Mouse (Mus musculus) megakaryocyte-erythroid progenitor cell, adult 5-6 weeks (primary cell): Measurements from ENCODE around the gene Eps8. TPM values are rescaled to one million over a fixed set of nuclear protein-coding genes. Genes with fewer than 3 reads are reported as not detected.

Experiments
- ATAC-seq: replicated peaks from 2 replicates; pipeline ENCODE4 v1.8.0; 2016; ENCODE audit warnings: mild to moderate bottlenecking, inconsistent platforms; ENCODE audit not compliant: severe bottlenecking, poor library complexity, low FRiP score, low TSS enrichment
- total RNA-seq, 2 experiments: library from RNA; stranded (forward) in 1 of 2; stranded (reverse) in 1 of 2; fragments of 200-1000, 215-1000 nt in 1 of 2; fragments of >200 nt in 1 of 2; fragmentation: Nextera tagmentation in 1 of 2; gene quantifications; 2 replicates each; pipeline ENCODE4 v1.2.3; 2014 to 2017

The Eps8 gene
- total RNA-seq, 2 experiments from 2014 or later, result 0.92 TPM; not detected in 1

- ATAC-seq, result 0 out of 2 replicates have a peak, but pooled peaks have one; percentile 26
Measured at GRCm38 (mm10) chr6:137630387-137630786, 24.3 kb downstream of the Eps8 start.

DNA sequence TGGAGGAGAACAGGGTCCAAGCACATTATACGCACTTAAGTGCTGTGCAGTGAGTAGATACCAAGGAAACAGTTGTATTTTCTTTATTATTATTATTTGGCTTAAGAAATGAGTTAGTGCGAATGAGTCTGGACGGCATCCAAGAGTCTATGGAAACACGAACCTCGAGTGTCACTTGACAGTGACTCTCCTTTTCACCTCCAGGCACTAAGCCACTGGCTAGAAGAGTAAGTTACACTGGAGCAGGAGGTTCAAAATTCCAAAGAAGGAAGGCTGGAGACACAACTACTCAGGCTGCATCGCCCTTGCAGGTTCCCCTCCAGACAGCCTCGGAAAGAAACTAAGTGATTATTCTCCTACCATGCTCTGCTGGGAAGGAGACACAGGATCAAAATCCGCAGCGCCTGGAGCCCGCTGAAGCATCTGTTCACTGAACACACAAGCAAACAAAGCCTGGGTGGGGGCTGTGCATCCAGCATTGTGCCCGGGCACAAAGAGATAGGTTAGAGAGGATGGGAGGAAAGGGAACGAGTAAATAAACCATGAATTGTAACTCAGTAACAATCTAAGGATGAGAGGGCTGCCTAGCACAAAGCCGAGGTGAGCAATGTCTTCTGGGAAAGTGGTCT, 25.0 kb downstream of the Eps8 start:
- ATAC-seq, result no peak

DNA sequence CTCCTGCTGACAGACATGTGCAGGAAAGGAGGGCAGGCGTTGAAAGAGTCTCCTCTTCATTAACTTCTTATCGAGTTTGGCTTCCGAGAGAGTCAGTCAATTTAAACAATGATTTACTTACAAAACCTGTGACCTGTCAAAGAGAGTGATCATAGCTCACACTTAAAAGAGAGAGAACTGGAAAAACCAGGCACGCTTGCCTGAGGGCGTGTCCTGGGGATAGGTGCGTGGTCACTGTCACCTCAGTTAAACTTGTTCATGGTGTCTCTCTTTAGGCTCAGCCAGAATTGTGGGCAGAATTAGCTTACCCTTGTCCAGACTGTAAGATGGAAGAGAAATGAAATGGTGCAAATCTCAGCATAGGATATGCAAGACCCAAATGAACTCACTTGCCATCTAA, 26.0 kb downstream of the Eps8 start:
- ATAC-seq, result no peak

GRCm38 (mm10) chr6:137621021-137621420, 33.7 kb downstream of the Eps8 start:
- ATAC-seq, result no peak

DNA sequence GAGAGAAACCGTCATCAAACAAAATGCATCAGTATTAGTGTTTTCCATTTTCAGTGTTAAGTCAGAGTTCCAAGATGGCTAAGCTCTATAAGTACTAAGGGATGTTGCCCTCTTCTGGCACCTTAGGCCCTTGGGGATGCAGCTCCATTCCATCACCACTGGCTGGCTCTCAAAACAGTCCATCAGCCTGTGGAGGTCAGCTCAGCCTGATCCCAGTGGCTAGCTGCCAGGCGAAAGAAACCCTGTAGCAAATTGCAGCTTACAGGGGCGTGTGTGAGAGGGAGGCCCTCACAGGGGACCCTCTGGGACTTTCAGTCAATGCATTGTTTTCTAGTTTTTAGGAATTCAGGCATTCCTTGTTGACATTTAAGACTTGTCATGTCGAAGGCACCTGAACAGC, 40.8 kb downstream of the Eps8 start:
- no peak for ATAC-seq

DNA sequence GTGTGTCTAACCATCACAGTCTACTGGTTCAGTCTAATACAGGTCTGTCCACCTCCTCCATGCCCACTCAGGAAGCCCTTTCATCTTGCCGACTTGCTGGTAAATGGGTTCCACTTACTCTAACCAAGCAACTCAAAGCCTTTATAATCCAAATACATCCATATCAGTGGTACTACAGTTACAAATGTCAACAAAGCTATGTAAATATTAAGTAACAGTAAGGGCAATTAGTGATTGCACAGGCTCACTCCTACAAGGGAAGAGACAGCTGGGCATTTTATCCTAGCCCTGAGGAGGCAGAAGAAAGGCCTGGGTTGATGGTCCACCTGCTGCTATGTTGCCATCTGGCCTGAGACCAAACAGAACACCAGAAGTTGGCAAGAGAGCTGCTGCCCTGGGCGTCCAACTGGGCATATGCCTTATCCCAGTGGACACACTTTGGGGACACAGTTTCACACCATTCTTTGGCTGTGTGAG, 42.6 kb downstream of the Eps8 start:
- ATAC-seq, result no peak

DNA sequence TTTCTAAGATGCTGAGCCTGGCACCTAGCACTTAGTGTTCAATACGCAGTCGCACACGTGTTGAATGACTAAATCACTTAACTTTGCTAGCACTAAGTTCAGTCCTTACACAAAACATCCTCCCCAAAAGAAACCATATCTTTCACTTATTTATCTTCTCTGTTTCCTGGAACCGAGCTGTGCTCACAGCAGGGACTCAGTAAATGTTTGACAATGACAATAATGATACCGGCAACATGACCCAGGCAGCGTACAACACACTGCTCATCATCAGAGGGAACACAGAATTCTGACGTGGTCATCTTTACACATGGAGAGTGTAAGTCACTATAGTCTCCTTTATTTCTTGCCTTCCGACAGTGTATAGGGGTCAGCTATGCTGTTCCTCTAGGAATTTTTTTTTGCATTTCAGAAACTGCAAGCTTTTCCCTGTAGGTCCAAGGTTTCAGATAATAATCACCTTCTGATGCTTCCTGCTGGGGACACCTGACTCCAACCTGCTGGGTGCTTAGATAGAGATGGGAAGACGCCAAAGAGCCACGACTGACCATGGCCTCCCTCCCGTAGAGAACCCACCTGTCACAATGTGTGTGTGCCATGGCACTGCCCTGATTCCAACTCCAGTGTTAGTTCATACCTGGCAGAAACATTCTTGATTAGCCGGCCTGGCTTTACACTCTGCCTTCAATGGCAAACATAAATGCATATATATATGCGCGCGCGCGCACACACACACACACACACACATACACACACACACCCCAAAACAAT, 46.3 kb downstream of the Eps8 start:
- ATAC-seq, result no peak

- no peak for ATAC-seq
Measured at GRCm38 (mm10) chr6:137606541-137606940, 48.1 kb downstream of the Eps8 start.

- ATAC-seq, result no peak
Measured at GRCm38 (mm10) chr6:137604417-137605248, 50.0 kb downstream of the Eps8 start.

DNA sequence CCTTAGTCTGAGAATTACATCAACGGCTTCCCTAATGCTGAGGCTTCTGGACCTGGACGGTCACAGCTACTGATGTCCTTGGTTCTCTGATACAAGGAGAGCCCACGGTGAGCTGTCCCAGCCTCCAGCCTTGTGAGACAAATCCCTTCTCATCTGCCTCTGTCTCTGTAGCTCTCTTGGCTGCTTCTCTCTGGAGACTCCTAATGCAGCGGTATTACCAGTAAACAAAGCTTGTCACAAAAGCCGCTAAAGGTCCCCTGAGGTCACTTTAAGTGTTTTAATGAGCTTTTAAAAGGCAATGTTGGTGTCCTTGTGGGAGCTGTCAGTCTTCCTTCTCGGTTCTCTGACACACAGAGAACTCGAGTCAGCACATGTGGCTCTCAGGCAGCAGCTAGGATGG, 56.4 kb downstream of the Eps8 start:
- no peak for ATAC-seq

GRCm38 (mm10) chr6:137597442-137598058, 57.1 kb downstream of the Eps8 start:
- peak; percentile 72 for ATAC-seq

DNA sequence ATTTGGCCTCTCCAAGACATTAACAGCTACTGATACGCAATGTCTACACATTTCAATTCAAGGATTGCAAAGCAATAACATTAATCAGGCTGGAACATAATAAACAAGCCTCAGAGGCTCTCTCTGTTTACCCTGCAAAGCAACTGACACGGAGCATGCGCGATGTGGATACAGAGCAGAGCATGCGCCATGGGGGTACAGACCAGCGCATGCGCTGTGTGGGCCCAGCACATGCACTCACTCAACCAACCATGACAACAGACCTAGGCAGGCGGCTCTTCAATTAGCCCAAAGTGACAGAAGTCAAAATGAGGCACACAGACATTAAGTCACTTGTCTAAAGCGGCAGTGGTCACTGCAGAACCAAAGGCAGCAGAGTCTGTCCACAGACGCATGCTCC, 62.1 kb downstream of the Eps8 start:
- ATAC-seq, result no peak

GRCm38 (mm10) chr6:137589245-137589618, 65.4 kb downstream of the Eps8 start:
- ATAC-seq, result no peak

DNA sequence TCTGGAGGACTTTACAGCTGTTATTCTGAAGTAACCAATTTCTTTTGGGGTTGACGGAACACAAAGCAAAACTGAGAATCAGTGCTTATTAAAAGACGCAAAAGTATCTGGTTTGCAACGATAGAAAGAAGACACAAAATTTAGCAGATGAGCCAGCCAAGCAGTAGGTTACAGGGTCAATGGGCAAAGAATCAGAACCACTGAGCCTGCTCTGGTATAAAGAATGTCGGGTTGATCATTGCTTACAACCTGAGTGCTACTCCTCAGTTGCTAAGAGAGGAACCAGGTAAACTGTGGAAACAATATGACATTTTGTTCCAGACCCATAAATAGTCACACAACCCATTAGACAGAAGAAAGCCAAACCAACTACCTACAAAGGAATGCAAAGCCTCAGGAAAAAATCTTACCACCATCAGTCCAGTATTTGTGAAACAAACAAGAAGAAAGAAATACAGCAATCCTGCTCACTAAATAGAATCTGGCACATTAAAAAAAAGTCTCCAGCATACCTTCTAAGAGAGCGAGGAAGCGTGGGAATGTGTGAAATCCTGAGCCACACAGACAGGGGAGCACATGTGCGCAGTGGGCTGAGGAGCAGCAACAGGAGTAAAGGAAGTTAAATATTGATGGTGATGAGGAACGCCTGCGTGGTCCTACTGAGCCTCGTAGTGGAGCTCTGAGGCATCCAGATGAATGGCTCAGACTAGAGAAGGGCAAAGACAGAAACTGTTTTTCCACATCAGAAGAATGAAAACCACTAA, 66.0 kb downstream of the Eps8 start:
- ATAC-seq, result no peak

DNA sequence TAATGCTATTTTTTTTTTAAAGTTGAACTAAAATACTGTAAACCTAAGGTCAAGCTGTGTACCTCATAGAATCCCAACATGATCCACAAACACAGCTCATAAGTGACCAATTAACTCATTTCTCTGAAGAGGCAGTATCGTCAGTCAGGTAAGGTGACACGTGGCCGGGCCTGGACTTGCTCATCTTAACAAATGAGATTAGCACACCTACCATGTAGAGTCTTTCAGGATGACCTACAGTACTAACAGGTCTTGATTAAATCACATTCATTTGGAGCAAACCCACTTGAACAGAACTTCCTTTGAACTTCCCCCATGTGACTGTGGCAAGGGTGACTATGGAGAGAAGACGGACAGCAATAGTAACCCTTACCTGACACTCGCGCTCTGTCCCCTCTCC, 66.8 kb downstream of the Eps8 start:
- ATAC-seq, result no peak

DNA sequence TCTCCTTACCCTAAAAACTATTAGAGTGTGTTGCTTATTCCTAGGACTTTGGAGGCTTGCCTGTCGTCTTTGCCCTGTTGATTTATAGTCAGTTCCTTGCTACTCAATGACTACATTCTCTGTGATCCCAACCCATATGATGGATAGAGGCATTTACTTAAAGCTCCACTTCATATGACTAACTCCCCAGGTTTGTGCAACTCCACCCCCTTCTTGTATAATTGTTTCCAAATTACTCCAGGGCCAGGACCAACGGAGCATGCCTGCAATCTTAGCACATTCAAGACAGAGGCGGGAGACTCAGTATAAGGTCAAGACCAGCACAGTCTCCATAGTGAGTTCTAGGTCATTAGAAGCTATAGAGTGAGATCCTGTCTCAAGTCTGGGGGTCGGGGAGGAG, 69.4 kb downstream of the Eps8 start:
- ATAC-seq, result no peak

DNA sequence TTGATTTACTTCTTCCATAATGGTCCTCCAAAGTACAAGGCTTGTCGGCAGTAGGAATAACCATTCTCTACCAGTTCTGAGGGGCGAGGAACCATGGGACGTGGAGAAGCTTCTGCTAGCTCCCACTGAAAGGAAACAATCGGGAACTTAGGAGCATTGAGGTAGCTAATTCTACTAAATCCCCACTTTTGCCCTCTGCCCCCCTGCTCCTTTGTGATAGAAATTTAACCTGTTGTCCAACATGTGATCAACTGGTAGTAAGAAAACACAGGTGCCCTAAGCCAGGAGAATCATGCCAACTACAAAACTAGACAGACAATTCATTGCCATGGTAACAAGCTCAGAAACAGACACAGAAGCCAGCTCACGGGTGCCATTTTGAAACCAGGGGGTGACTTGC, 71.6 kb downstream of the Eps8 start:
- no peak for ATAC-seq

DNA sequence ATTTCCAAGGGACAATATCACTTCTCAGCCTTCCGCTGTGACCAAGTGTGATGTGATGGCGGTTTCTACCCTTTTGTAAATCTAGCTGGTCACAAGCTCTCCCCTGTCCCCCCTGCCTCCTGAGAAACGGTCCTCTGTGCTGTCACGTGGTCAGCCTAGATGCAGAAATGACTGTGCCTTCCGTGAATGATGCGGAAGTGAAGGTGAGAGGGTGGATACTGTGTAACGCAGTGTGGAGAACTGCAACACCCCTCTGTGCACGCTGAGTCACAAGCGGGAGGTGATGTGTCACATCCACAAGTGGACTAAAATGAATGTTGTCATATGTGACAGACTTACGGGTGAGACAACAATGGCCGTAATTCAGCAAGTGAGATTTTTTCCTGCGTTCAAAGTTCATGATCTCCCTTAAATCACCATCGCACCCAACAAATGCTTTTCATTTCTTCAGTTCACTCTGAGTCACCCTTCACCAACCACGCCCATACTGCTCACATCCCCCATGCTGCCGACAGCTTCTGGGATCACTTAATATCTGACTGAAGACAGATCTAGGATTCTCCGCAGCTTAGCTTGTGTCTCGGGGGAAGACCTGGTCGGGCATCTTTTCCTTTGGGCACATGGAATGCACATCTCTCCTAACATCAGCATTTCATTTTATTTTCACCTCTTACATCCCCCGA, 72.3 kb downstream of the Eps8 start:
- ATAC-seq, result no peak
